Mouse (Mus musculus) heart, postnatal 0 days (tissue): Measurements from ENCODE around the gene Fbxl4. TPM values are rescaled to one million over a fixed set of nuclear protein-coding genes. Genes with fewer than 3 reads are reported as not detected.

Experiments
- ATAC-seq: fragments of 200-750 bp; cut with Nextera tagmentation; 2 replicates; pipeline ENCODE4 v1.8.0; 2017; ENCODE audit warnings: low read depth, moderate number of reproducible peaks, moderate library complexity; ENCODE audit not compliant: insufficient read depth
- DNase-seq: peaks from one replicate; pipeline ENCODE4 v3.0.0-alpha.2; 2016; ENCODE audit warnings: low spot score
- H3K27ac ChIP-seq: fragments of 300-500 bp; sonication (generic); 2 replicates; pipeline ENCODE4 v1.5.1; 2014; ENCODE audit warnings: low read depth, mild to moderate bottlenecking
- H3K27me3 ChIP-seq: fragments of 300-500 bp; sonication (generic); 2 replicates; pipeline ENCODE4 v1.6.1; 2014; ENCODE audit warnings: low read length, mixed read lengths; ENCODE audit not compliant: control insufficient read depth, insufficient read depth
- H3K36me3 ChIP-seq: fragments of 300-500 bp; sonication (generic); replicated peaks from 2 replicates; pipeline ENCODE4 v1.6.1; 2014; ENCODE audit warnings: low read length, mixed read lengths; ENCODE audit not compliant: control insufficient read depth, insufficient read depth
- H3K4me1 ChIP-seq: fragments of 300-500 bp; sonication (generic); 2 replicates; pipeline ENCODE4 v1.6.1; 2014; ENCODE audit warnings: antibody characterized with exemption; ENCODE audit not compliant: control insufficient read depth, insufficient read depth
- H3K4me2 ChIP-seq: fragments of 300-500 bp; sonication (generic); 2 replicates; pipeline ENCODE4 v1.6.1; 2014; ENCODE audit warnings: low read depth, mild to moderate bottlenecking, low read length, moderate library complexity
- H3K4me3 ChIP-seq: fragments of 300-500 bp; sonication (generic); 2 replicates; pipeline ENCODE4 v1.5.1; 2014; ENCODE audit warnings: low read depth, low read length
- H3K9ac ChIP-seq: fragments of 300-500 bp; sonication (generic); replicated peaks from 2 replicates; pipeline ENCODE4 v1.6.1; 2014; ENCODE audit warnings: low read depth, low read length, mixed read lengths
- H3K9me3 ChIP-seq: fragments of 300-500 bp; sonication (generic); replicated peaks from 2 replicates; pipeline ENCODE4 v1.6.1; 2016; ENCODE audit warnings: low read length; ENCODE audit not compliant: control insufficient read depth
- CTCF ChIP-seq: IDR thresholded peaks from 2 replicates; pipeline ENCODE4 v1.5.1; 2016; ENCODE audit warnings: antibody characterized with exemption, control low read depth, low read depth
- EP300 ChIP-seq: IDR thresholded peaks from 2 replicates; pipeline ENCODE4 v1.6.1; 2016; ENCODE audit warnings: antibody characterized with exemption, low read depth
- WGBS: fragments of 180-500 bp; shearing (Covaris S2); extraction: QIAGEN DNeasy Blood & Tissue Kit; methylation state at CpG from one replicate; pipeline ENCODE4 v1.1.7; 2014; 5-methylcytosine and 5-hydroxymethylcytosine counted together
- polyA plus RNA-seq: library from polyadenylated mRNA; unstranded; fragments of >200 nt; fragmentation: Nextera tagmentation; extraction: Ambion mirVana; gene quantifications from 2 replicates; pipeline ENCODE4 v1.2.1, GENCODE M21; 2015
- total RNA-seq: library from RNA; depleted of rRNA; stranded (reverse); fragments of >200 nt; gene quantifications from 2 replicates; pipeline ENCODE4 v1.2.3, GENCODE M21; 2014; ENCODE audit warnings: low replicate concordance

Fbxl4 gene
- total and polyA plus RNA-seq, 2 experiments from 2014 or later: 13.2 to 26.2 TPM

- no peaks in the 10 kb centered on the region for H3K27me3 ChIP-seq
- H3K9ac ChIP-seq: no peak overlapping the region
- no peaks in the 10 kb centered on the region for H3K36me3 ChIP-seq
- no peak for ATAC-seq
- DNase-seq: no peak
- WGBS: 65% methylated on average over 10 of the region's 10 CpGs
- H3K9me3 ChIP-seq: no peaks in the 10 kb centered on the region
- H3K27ac ChIP-seq: peak overlapping the region; percentile 96; the same call in 1 of the 2 replicates
- H3K4me3 ChIP-seq: peak overlapping the region; percentile 84; the same call in 1 of the 2 replicates
- peaks cover 10% of the 10 kb centered on the region for H3K4me1 ChIP-seq
- no peak for TF ChIP-seq EP300
- TF ChIP-seq CTCF: no peak
- H3K4me2 ChIP-seq: peak overlapping the region; percentile 69
Observed at GRCm38 (mm10) chr4:22358487-22358886, 1.1 kb downstream of the Fbxl4 start.

- Histone ChIP-seq H3K4me2 (no peak overlapping the region), H3K4me1 (no peaks in the 10 kb centered on the region), H3K4me3 (no peak overlapping the region), H3K36me3 (no peaks in the 10 kb centered on the region), H3K9me3 (no peaks in the 10 kb centered on the region), H3K27ac (no peak overlapping the region), H3K9ac (no peak overlapping the region), H3K27me3 (no peaks in the 10 kb centered on the region)
- TF ChIP-seq CTCF (peak; percentile 45), EP300 (no peak)
- WGBS: 60% methylated on average over 5 of the region's 5 CpGs
- DNase-seq (peak; percentile 42), ATAC-seq (0 out of 2 replicates have a peak, but pooled peaks have one; percentile 33)
Observed at GRCm38 (mm10) chr4:22367368-22367767, 10.0 kb downstream of the Fbxl4 start.

- DNase-seq: no peak
- H3K4me3 ChIP-seq: no peak overlapping the region
- 0 out of 2 replicates have a peak, but pooled peaks cover 2% of the 10 kb centered on the region for H3K4me1 ChIP-seq
- H3K36me3 ChIP-seq: 0 out of 2 replicates have a peak, but pooled peaks cover 6% of the 10 kb centered on the region
- ATAC-seq: no peak
- no peak overlapping the region for H3K27ac ChIP-seq
- no peak for TF ChIP-seq CTCF
- TF ChIP-seq EP300: no peak
- no peaks in the 10 kb centered on the region for H3K9me3 ChIP-seq
- 52% methylated on average over 1 of the region's 1 CpGs for WGBS
- H3K27me3 ChIP-seq: no peaks in the 10 kb centered on the region
- H3K9ac ChIP-seq: no peak overlapping the region
- no peak overlapping the region for H3K4me2 ChIP-seq
Observed at GRCm38 (mm10) chr4:22378516-22378915, 21.2 kb downstream of the Fbxl4 start.

- Histone ChIP-seq H3K4me1 (0 out of 2 replicates have a peak, but pooled peaks cover 2% of the 10 kb centered on the region), H3K4me2 (no peak overlapping the region), H3K9me3 (no peaks in the 10 kb centered on the region), H3K9ac (no peak overlapping the region), H3K36me3 (0 out of 2 replicates have a peak, but pooled peaks cover 6% of the 10 kb centered on the region), H3K27ac (no peak overlapping the region), H3K27me3 (no peaks in the 10 kb centered on the region), H3K4me3 (no peak overlapping the region)
- WGBS: 57% methylated on average over 6 of the region's 6 CpGs
- no peak for TF ChIP-seq CTCF
- no peak for TF ChIP-seq EP300
- ATAC-seq (no peak), DNase-seq (no peak)
Observed at GRCm38 (mm10) chr4:22380646-22381045, 23.3 kb downstream of the Fbxl4 start.

GRCm38 (mm10) chr4:22383528-22384265 lies 26.4 kb downstream of the Fbxl4 start:
- Histone ChIP-seq H3K4me2 (no peak overlapping the region), H3K4me3 (no peak overlapping the region), H3K9ac (no peak overlapping the region), H3K36me3 (no peaks in the 10 kb centered on the region), H3K27ac (no peak overlapping the region), H3K9me3 (no peaks in the 10 kb centered on the region), H3K27me3 (no peaks in the 10 kb centered on the region), H3K4me1 (no peaks in the 10 kb centered on the region)
- no peak for TF ChIP-seq CTCF
- TF ChIP-seq EP300: no peak
- WGBS: 67% methylated on average over 1 of the region's 1 CpGs
- ATAC-seq (no peak), DNase-seq (no peak)

GRCm38 (mm10) chr4:22390045-22390444 lies 32.7 kb downstream of the Fbxl4 start:
- no peak overlapping the region for H3K4me2 ChIP-seq
- H3K4me1 ChIP-seq: no peaks in the 10 kb centered on the region
- ATAC-seq (no peak), DNase-seq (no peak)
- H3K4me3 ChIP-seq: no peak overlapping the region
- H3K27ac ChIP-seq: no peak overlapping the region
- 70% methylated on average over 7 of the region's 7 CpGs for WGBS
- H3K9me3 ChIP-seq: no peaks in the 10 kb centered on the region
- no peak overlapping the region for H3K9ac ChIP-seq
- TF ChIP-seq EP300: no peak
- no peaks in the 10 kb centered on the region for H3K27me3 ChIP-seq
- H3K36me3 ChIP-seq: peaks cover 3% of the 10 kb centered on the region; the same call in 1 of the 2 replicates
